Mouse (Mus musculus) kidney, embryonic 16.5 days (tissue): ENCODE measurements around the gene B3gnt2. TPM values are rescaled to one million over a fixed set of nuclear protein-coding genes. Genes with fewer than 3 reads are reported as not detected.
"Not testable (repeated sequence)": the region's sequence is repeated elsewhere in the genome, so short reads cannot be mapped to it uniquely, and the experiment has no call there.

Experiments
- ATAC-seq: fragments of 200-750 bp; cut with Nextera tagmentation; 2 replicates; pipeline ENCODE4 v1.8.0; 2017; ENCODE audit warnings: moderate TSS enrichment; ENCODE audit not compliant: low FRiP score, low TSS enrichment
- H3K27ac ChIP-seq: fragments of 300-500 bp; sonication (generic); 2 replicates; pipeline ENCODE4 v1.5.1; 2014; ENCODE audit warnings: low read length
- H3K27me3 ChIP-seq: fragments of 300-500 bp; sonication (generic); 2 replicates; pipeline ENCODE4 v1.6.1; 2014; ENCODE audit warnings: low read length, control low read depth, mixed read lengths; ENCODE audit not compliant: insufficient read depth
- H3K36me3 ChIP-seq: fragments of 300-500 bp; sonication (generic); 2 replicates; pipeline ENCODE4 v1.6.1; 2014; ENCODE audit warnings: low read length, control low read depth, mixed read lengths; ENCODE audit not compliant: insufficient read depth
- H3K4me1 ChIP-seq: fragments of 300-500 bp; sonication (generic); 2 replicates; pipeline ENCODE4 v1.6.1; 2014; ENCODE audit warnings: low read length, control low read depth, mixed read lengths; ENCODE audit not compliant: insufficient read depth
- H3K4me2 ChIP-seq: fragments of 300-500 bp; sonication (generic); replicated peaks from 2 replicates; pipeline ENCODE4 v1.6.1; 2014; ENCODE audit warnings: low read depth, low read length
- H3K4me3 ChIP-seq: fragments of 300-500 bp; sonication (generic); 2 replicates; pipeline ENCODE4 v1.5.1; 2014; ENCODE audit warnings: mild to moderate bottlenecking, low read length
- H3K9ac ChIP-seq: fragments of 300-500 bp; sonication (generic); replicated peaks from 2 replicates; pipeline ENCODE4 v1.6.1; 2014; ENCODE audit warnings: low read length
- H3K9me3 ChIP-seq: fragments of 300-500 bp; sonication (generic); 2 replicates; pipeline ENCODE4 v1.6.1; 2016; ENCODE audit warnings: low read length, control low read depth
- WGBS: fragments of 180-500 bp; shearing (Covaris S2); extraction: QIAGEN DNeasy Blood & Tissue Kit; methylation state at CpG from one replicate; pipeline ENCODE4 v1.1.7; 2014; 5-methylcytosine and 5-hydroxymethylcytosine counted together
- polyA plus RNA-seq: library from polyadenylated mRNA; unstranded; fragments of >200 nt; fragmentation: Nextera tagmentation; extraction: Ambion mirVana; gene quantifications from 2 replicates; pipeline ENCODE4 v1.2.1, GENCODE M21; 2015

The B3gnt2 gene
- polyA plus RNA-seq, 1 experiment from 2014 or later, result 13.2 TPM

- Histone ChIP-seq H3K4me2 (no peak overlapping the region), H3K27me3 (no peaks in the 10 kb centered on the region), H3K27ac (no peak overlapping the region), H3K9ac (no peak overlapping the region), H3K9me3 (peaks cover 10% of the 10 kb centered on the region), H3K36me3 (no peaks in the 10 kb centered on the region), H3K4me1 (no peaks in the 10 kb centered on the region), H3K4me3 (no peak overlapping the region)
- no peak for ATAC-seq
- 88% methylated on average over 7 of the region's 7 CpGs for WGBS
Observed at GRCm38 (mm10) chr11:22747406-22747805, 113.4 kb downstream of the B3gnt2 start.

GRCm38 (mm10) chr11:22745356-22745755 lies 115.4 kb downstream of the B3gnt2 start:
- Histone ChIP-seq H3K36me3 (no peaks in the 10 kb centered on the region), H3K4me1 (0 out of 2 replicates have a peak, but pooled peaks cover 5% of the 10 kb centered on the region), H3K9me3 (peaks cover 10% of the 10 kb centered on the region), H3K9ac (no peak overlapping the region), H3K27me3 (no peaks in the 10 kb centered on the region), H3K4me3 (no peak overlapping the region), H3K27ac (no peak overlapping the region), H3K4me2 (no peak overlapping the region)
- no peak for ATAC-seq

GRCm38 (mm10) chr11:22743561-22744269 lies 117.0 kb downstream of the B3gnt2 start:
- no peak overlapping the region for H3K9ac ChIP-seq
- WGBS, result 100% methylated on average over 5 of the region's 5 CpGs
- H3K4me2 ChIP-seq, result no peak overlapping the region
- no peak overlapping the region for H3K27ac ChIP-seq
- ATAC-seq, result no peak
- H3K9me3 ChIP-seq, result peaks cover 10% of the 10 kb centered on the region
- no peak overlapping the region for H3K4me3 ChIP-seq
- H3K36me3 ChIP-seq, result no peaks in the 10 kb centered on the region
- H3K4me1 ChIP-seq, result 0 out of 2 replicates have a peak, but pooled peaks cover 5% of the 10 kb centered on the region
- no peaks in the 10 kb centered on the region for H3K27me3 ChIP-seq

- H3K27me3 ChIP-seq, result no peaks in the 10 kb centered on the region
Observed at GRCm38 (mm10) chr11:22741998-22742626, 118.6 kb downstream of the B3gnt2 start.

GRCm38 (mm10) chr11:22741436-22741835 lies 119.3 kb downstream of the B3gnt2 start:
- H3K36me3 ChIP-seq, result no peaks in the 10 kb centered on the region
- no peak for ATAC-seq
- peaks cover 10% of the 10 kb centered on the region for H3K9me3 ChIP-seq
- 56% methylated on average over 3 of the region's 3 CpGs for WGBS
- no peak overlapping the region for H3K4me2 ChIP-seq
- H3K9ac ChIP-seq, result no peak overlapping the region
- H3K27me3 ChIP-seq, result no peaks in the 10 kb centered on the region
- H3K27ac ChIP-seq, result no peak overlapping the region
- no peak overlapping the region for H3K4me3 ChIP-seq
- 0 out of 2 replicates have a peak, but pooled peaks cover 5% of the 10 kb centered on the region for H3K4me1 ChIP-seq

More at GRCm38 (mm10) chr11:22741998-22742626, 118.6 kb downstream of the B3gnt2 start:
- H3K27ac ChIP-seq, result no peak overlapping the region
- no peak overlapping the region for H3K4me3 ChIP-seq
- H3K4me1 ChIP-seq, result 0 out of 2 replicates have a peak, but pooled peaks cover 5% of the 10 kb centered on the region
- no peak overlapping the region for H3K9ac ChIP-seq
- ATAC-seq, result no peak
- H3K36me3 ChIP-seq, result no peaks in the 10 kb centered on the region
- H3K4me2 ChIP-seq, result no peak overlapping the region
- peaks cover 10% of the 10 kb centered on the region for H3K9me3 ChIP-seq
- 50% methylated on average over 7 of the region's 7 CpGs for WGBS

- no peak overlapping the region for H3K4me2 ChIP-seq
- 64% methylated on average over 5 of the region's 5 CpGs for WGBS
Observed at GRCm38 (mm10) chr11:22739497-22740288, 121.1 kb downstream of the B3gnt2 start.

GRCm38 (mm10) chr11:22736521-22737225 lies 124.1 kb downstream of the B3gnt2 start:
- H3K4me1 ChIP-seq, result 0 out of 2 replicates have a peak, but pooled peaks cover 4% of the 10 kb centered on the region
- H3K9ac ChIP-seq, result no peak overlapping the region
- H3K4me2 ChIP-seq, result no peak overlapping the region
- H3K4me3 ChIP-seq, result no peak overlapping the region
- 81% methylated on average over 7 of the region's 7 CpGs for WGBS
- H3K27me3 ChIP-seq, result no peaks in the 10 kb centered on the region
- no peaks in the 10 kb centered on the region for H3K36me3 ChIP-seq
- H3K27ac ChIP-seq, result no peak overlapping the region
- ATAC-seq, result no peak
- H3K9me3 ChIP-seq, result no peaks in the 10 kb centered on the region

More at GRCm38 (mm10) chr11:22739497-22740288, 121.1 kb downstream of the B3gnt2 start:
- ATAC-seq, result no peak
- Histone ChIP-seq H3K27me3 (no peaks in the 10 kb centered on the region), H3K36me3 (no peaks in the 10 kb centered on the region), H3K9ac (no peak overlapping the region), H3K9me3 (no peaks in the 10 kb centered on the region), H3K4me1 (0 out of 2 replicates have a peak, but pooled peaks cover 5% of the 10 kb centered on the region), H3K27ac (no peak overlapping the region), H3K4me3 (no peak overlapping the region)

GRCm38 (mm10) chr11:22735128-22735527 lies 125.6 kb downstream of the B3gnt2 start:
- not testable (repeated sequence) for ATAC-seq, H3K4me3 ChIP-seq, H3K9ac ChIP-seq, H3K4me2 ChIP-seq, H3K9me3 ChIP-seq, H3K27me3 ChIP-seq, H3K4me1 ChIP-seq, H3K27ac ChIP-seq, H3K36me3 ChIP-seq
- WGBS, result 57% methylated on average over 5 of the region's 5 CpGs

- Histone ChIP-seq H3K36me3 (no peaks in the 10 kb centered on the region), H3K4me3 (no peak overlapping the region), H3K9ac (no peak overlapping the region), H3K4me2 (no peak overlapping the region), H3K27ac (no peak overlapping the region), H3K4me1 (no peaks in the 10 kb centered on the region), H3K9me3 (no peaks in the 10 kb centered on the region), H3K27me3 (no peaks in the 10 kb centered on the region)
- 90% methylated on average over 6 of the region's 6 CpGs for WGBS
- no peak for ATAC-seq
Observed at GRCm38 (mm10) chr11:22733936-22734335, 126.8 kb downstream of the B3gnt2 start.
